Mouse (Mus musculus) midbrain, postnatal 0 days (tissue): ENCODE data around the gene Elmsan1. TPM values are rescaled to one million over a fixed set of nuclear protein-coding genes. Genes with fewer than 3 reads are reported as not detected.

Experiments used
- ATAC-seq: fragments of 200-750 bp; cut with Nextera tagmentation; 2 replicates; pipeline ENCODE4 v1.8.0; 2017; ENCODE audit warnings: moderate number of reproducible peaks, mild to moderate bottlenecking, moderate TSS enrichment, moderate library complexity; ENCODE audit not compliant: low FRiP score
- DNase-seq: peaks from one replicate; pipeline ENCODE4 v3.0.0-alpha.2; 2015; ENCODE audit warnings: low spot score
- H3K27ac ChIP-seq: fragments of 300-500 bp; sonication (generic); 2 replicates; pipeline ENCODE4 v1.5.1; 2014; ENCODE audit warnings: low read depth, mild to moderate bottlenecking, low read length, mixed read lengths
- H3K27me3 ChIP-seq: fragments of 300-500 bp; sonication (generic); 2 replicates; pipeline ENCODE4 v1.6.1; 2014; ENCODE audit warnings: low read length, control low read depth, mixed read lengths; ENCODE audit not compliant: insufficient read depth
- H3K36me3 ChIP-seq: fragments of 300-500 bp; sonication (generic); 2 replicates; pipeline ENCODE4 v1.6.1; 2014; ENCODE audit warnings: low read length, control low read depth, mixed read lengths; ENCODE audit not compliant: insufficient read depth
- H3K4me1 ChIP-seq: fragments of 300-500 bp; sonication (generic); 2 replicates; pipeline ENCODE4 v1.6.1; 2014; ENCODE audit warnings: mild to moderate bottlenecking, control low read depth, antibody characterized with exemption, low read length, mixed read lengths; ENCODE audit not compliant: insufficient read depth
- H3K4me2 ChIP-seq: fragments of 300-500 bp; sonication (generic); 2 replicates; pipeline ENCODE4 v1.6.1; 2014; ENCODE audit warnings: low read depth, mild to moderate bottlenecking, low read length, mixed read lengths; ENCODE audit not compliant: poor library complexity, severe bottlenecking
- H3K4me3 ChIP-seq: fragments of 300-500 bp; sonication (generic); 2 replicates; pipeline ENCODE4 v1.5.1; 2014; ENCODE audit warnings: low read depth, mild to moderate bottlenecking, low read length, moderate library complexity
- H3K9ac ChIP-seq: fragments of 300-500 bp; sonication (generic); replicated peaks from 2 replicates; pipeline ENCODE4 v1.6.1; 2014; ENCODE audit warnings: mild to moderate bottlenecking, low read length, moderate library complexity, mixed read lengths; ENCODE audit not compliant: poor library complexity, severe bottlenecking
- H3K9me3 ChIP-seq: fragments of 300-500 bp; sonication (generic); 2 replicates; pipeline ENCODE4 v1.6.1; 2016; ENCODE audit warnings: low read length, control low read depth
- CTCF ChIP-seq: IDR thresholded peaks from 2 replicates; pipeline ENCODE4 v1.5.1; 2016; ENCODE audit warnings: antibody characterized with exemption, mild to moderate bottlenecking
- WGBS: fragments of 180-500 bp; shearing (Covaris S2); extraction: QIAGEN DNeasy Blood & Tissue Kit; methylation state at CpG from one replicate; pipeline ENCODE4 v1.1.7; 2014; 5-methylcytosine and 5-hydroxymethylcytosine counted together
- polyA plus RNA-seq: library from polyadenylated mRNA; unstranded; fragments of >200 nt; fragmentation: Nextera tagmentation; extraction: Ambion mirVana; gene quantifications from 2 replicates; pipeline ENCODE4 v1.2.1, GENCODE M21; 2015
- total RNA-seq: library from RNA; depleted of rRNA; stranded (reverse); fragments of >200 nt; gene quantifications from 2 replicates; pipeline ENCODE4 v1.2.3, GENCODE M21; 2014

Gene Elmsan1
- total and polyA plus RNA-seq, 2 experiments from 2014 or later, result 3.0 to 15.6 TPM

- Histone ChIP-seq H3K9me3 (no peaks in the 10 kb centered on the region), H3K9ac (peak overlapping the region; percentile 56; the same call in 1 of the 2 replicates), H3K4me3 (no peak overlapping the region), H3K36me3 (peaks cover 14% of the 10 kb centered on the region), H3K4me1 (peaks cover 23% of the 10 kb centered on the region), H3K27ac (peak overlapping the region; percentile 89), H3K27me3 (no peaks in the 10 kb centered on the region), H3K4me2 (peak overlapping the region; percentile 57; the same call in 1 of the 2 replicates)
- TF ChIP-seq CTCF, result no peak
- 54% methylated on average over 6 of the region's 6 CpGs for WGBS
- no peak for DNase-seq
- no peak for ATAC-seq
Measured at GRCm38 (mm10) chr12:84176886-84177765, 41.6 kb downstream of the Elmsan1 start.

- Histone ChIP-seq H3K36me3 (peaks cover 18% of the 10 kb centered on the region), H3K27ac (peak overlapping the region; percentile 89), H3K27me3 (no peaks in the 10 kb centered on the region), H3K4me2 (peak overlapping the region; percentile 57), H3K9me3 (no peaks in the 10 kb centered on the region), H3K4me1 (peaks cover 18% of the 10 kb centered on the region), H3K4me3 (peak overlapping the region; percentile 38), H3K9ac (peak overlapping the region; percentile 56)
- no peak for TF ChIP-seq CTCF
- 10% methylated on average over 11 of the region's 13 CpGs for WGBS
- ATAC-seq (peak; percentile 61; the same call in 1 of the 2 replicates), DNase-seq (peak; percentile 67)
Measured at GRCm38 (mm10) chr12:84176126-84176769, 42.4 kb downstream of the Elmsan1 start.

GRCm38 (mm10) chr12:84175659-84176061, 43.0 kb downstream of the Elmsan1 start:
- H3K9me3 ChIP-seq, result no peaks in the 10 kb centered on the region
- H3K9ac ChIP-seq, result peak overlapping the region; percentile 56
- peak overlapping the region; percentile 38 for H3K4me3 ChIP-seq
- peak overlapping the region; percentile 57 for H3K4me2 ChIP-seq
- peak overlapping the region; percentile 89 for H3K27ac ChIP-seq
- H3K4me1 ChIP-seq, result peaks cover 18% of the 10 kb centered on the region
- WGBS, result under 1% methylated on average over 20 of the region's 20 CpGs
- ATAC-seq (peak; percentile 76), DNase-seq (peak; percentile 78)
- no peaks in the 10 kb centered on the region for H3K27me3 ChIP-seq
- peaks cover 18% of the 10 kb centered on the region for H3K36me3 ChIP-seq
- TF ChIP-seq CTCF, result peak; percentile 33

- WGBS, result 84% methylated on average over 6 of the region's 6 CpGs
- Histone ChIP-seq H3K4me2 (no peak overlapping the region), H3K27me3 (no peaks in the 10 kb centered on the region), H3K9ac (no peak overlapping the region), H3K36me3 (peaks cover 18% of the 10 kb centered on the region), H3K27ac (peak overlapping the region; percentile 89; the same call in 1 of the 2 replicates), H3K4me3 (no peak overlapping the region), H3K9me3 (no peaks in the 10 kb centered on the region), H3K4me1 (peaks cover 18% of the 10 kb centered on the region)
- ATAC-seq, result no peak
- no peak for DNase-seq
- TF ChIP-seq CTCF, result no peak
Measured at GRCm38 (mm10) chr12:84174871-84175270, 43.8 kb downstream of the Elmsan1 start.

- Histone ChIP-seq H3K4me2 (no peak overlapping the region), H3K9ac (no peak overlapping the region), H3K9me3 (no peaks in the 10 kb centered on the region), H3K4me3 (no peak overlapping the region), H3K27me3 (no peaks in the 10 kb centered on the region), H3K4me1 (peaks cover 18% of the 10 kb centered on the region), H3K27ac (no peak overlapping the region), H3K36me3 (peaks cover 18% of the 10 kb centered on the region)
- DNase-seq, result no peak
- no peak for TF ChIP-seq CTCF
- 81% methylated on average over 9 of the region's 9 CpGs for WGBS
- ATAC-seq, result no peak
Measured at GRCm38 (mm10) chr12:84174190-84174811, 44.4 kb downstream of the Elmsan1 start.
